Mouse (Mus musculus): ENCODE results near the gene Eef1akmt2. TPM values are rescaled to one million over a fixed set of nuclear protein-coding genes. Genes with fewer than 3 reads are reported as not detected.
A peak's percentile ranks its signal among the peaks of the same experiment; 100 is the strongest.

Gene Eef1akmt2
- total RNA-seq, 2 experiments from 2014 or later, result 9.6 to 9.8 TPM

GRCm38 (mm10) chr7:132813416-132814088 is 38.9 kb downstream of the Eef1akmt2 start, which contains the start of gene Fam53b:
Gene Fam53b (minus strand): TSS chr7:132813886.
- peak; percentile 61 for DNase-seq (ENCODE audit: low spot score)
- intact Hi-C loops (cut with DNase I), result loop anchor here (2.0 to 5.0 kb wide), 3 partner anchors 27 to 39 kb away; partner anchors contain the start of gene Eef1akmt2

GRCm38 (mm10) chr7:132812619-132813415 is 39.7 kb downstream of the Eef1akmt2 start:
- intact Hi-C loops (cut with DNase I), result loop anchor here (1.0 to 5.0 kb wide), 4 partner anchors 26 to 157 kb away; partner anchors contain the start of gene Eef1akmt2

GRCm38 (mm10) chr7:132811716-132812618 is 40.5 kb downstream of the Eef1akmt2 start:
- no peak for DNase-seq (ENCODE audit: low spot score)
- intact Hi-C loops (cut with DNase I), result loop anchor here (1.0 to 5.0 kb wide), 6 partner anchors 25 to 156 kb away; partner anchors contain the start of gene Eef1akmt2

More at GRCm38 (mm10) chr7:132812619-132813415, 39.7 kb downstream of the Eef1akmt2 start:
- DNase-seq (ENCODE audit: low spot score), result no peak

- peak; percentile 75 for DNase-seq (ENCODE audit: low spot score)
- intact Hi-C loops (cut with DNase I), result loop anchor here (2.0 to 5.0 kb wide), 3 partner anchors 34 to 138 kb away; no protein-coding TSS in a partner anchor
Observed at GRCm38 (mm10) chr7:132810879-132811278, 41.6 kb downstream of the Eef1akmt2 start.

GRCm38 (mm10) chr7:132810368-132810767 is 42.1 kb downstream of the Eef1akmt2 start:
- peak; percentile 59 for DNase-seq (ENCODE audit: low spot score)
- intact Hi-C loops (cut with DNase I), result loop anchor here (2.0 to 5.0 kb wide), 3 partner anchors 33 to 138 kb away; no protein-coding TSS in a partner anchor

- DNase-seq (ENCODE audit: low spot score), result no peak
- intact Hi-C loops (cut with DNase I), result loop anchor here (2.0 to 5.0 kb wide), 3 partner anchors 32 to 137 kb away; no protein-coding TSS in a partner anchor
Observed at GRCm38 (mm10) chr7:132809721-132810120, 42.8 kb downstream of the Eef1akmt2 start.

- no peak for DNase-seq (ENCODE audit: low spot score)
- intact Hi-C loops (cut with DNase I), result no loop called here
Observed at GRCm38 (mm10) chr7:132808841-132809682, 43.4 kb downstream of the Eef1akmt2 start.

- intact Hi-C loops (cut with DNase I), result no loop called here
Observed at GRCm38 (mm10) chr7:132808051-132808796, 44.2 kb downstream of the Eef1akmt2 start.

GRCm38 (mm10) chr7:132806926-132807857 is 45.3 kb downstream of the Eef1akmt2 start:
- intact Hi-C loops (cut with DNase I), result no loop called here
- no peak for DNase-seq (ENCODE audit: low spot score)

More at GRCm38 (mm10) chr7:132808051-132808796, 44.2 kb downstream of the Eef1akmt2 start:
- DNase-seq (ENCODE audit: low spot score), result no peak

- intact Hi-C loops (cut with DNase I), result no loop called here
- no peak for DNase-seq (ENCODE audit: low spot score)
Observed at GRCm38 (mm10) chr7:132806286-132806685, 46.2 kb downstream of the Eef1akmt2 start.

GRCm38 (mm10) chr7:132804951-132805350 is 47.5 kb downstream of the Eef1akmt2 start:
- intact Hi-C loops (cut with DNase I), result no loop called here
- DNase-seq (ENCODE audit: low spot score), result no peak

- DNase-seq (ENCODE audit: low spot score), result no peak
- intact Hi-C loops (cut with DNase I), result no loop called here
Observed at GRCm38 (mm10) chr7:132804461-132804860, 48.0 kb downstream of the Eef1akmt2 start.

GRCm38 (mm10) chr7:132803962-132804361 is 48.5 kb downstream of the Eef1akmt2 start:
- intact Hi-C loops (cut with DNase I), result no loop called here
- no peak for DNase-seq (ENCODE audit: low spot score)

- intact Hi-C loops (cut with DNase I), result no loop called here
- no peak for DNase-seq (ENCODE audit: low spot score)
Observed at GRCm38 (mm10) chr7:132803336-132803735, 49.1 kb downstream of the Eef1akmt2 start.

GRCm38 (mm10) chr7:132802691-132803090 is 49.8 kb downstream of the Eef1akmt2 start:
- DNase-seq (ENCODE audit: low spot score), result no peak
- intact Hi-C loops (cut with DNase I), result no loop called here

- intact Hi-C loops (cut with DNase I), result no loop called here
- DNase-seq (ENCODE audit: low spot score), result no peak
Observed at GRCm38 (mm10) chr7:132802066-132802465, 50.4 kb downstream of the Eef1akmt2 start.

GRCm38 (mm10) chr7:132801509-132801908 is 51.0 kb downstream of the Eef1akmt2 start:
- intact Hi-C loops (cut with DNase I), result no loop called here
- no peak for DNase-seq (ENCODE audit: low spot score)

Data from heart, postnatal 25 days (tissue).